Mouse (Mus musculus): ENCODE data around the gene Pcyt2. TPM values are rescaled to one million over a fixed set of nuclear protein-coding genes. Genes with fewer than 3 reads are reported as not detected.

Pcyt2 gene
- polyA plus RNA-seq, 1 experiment from 2014 or later, result 148 TPM

DNA sequence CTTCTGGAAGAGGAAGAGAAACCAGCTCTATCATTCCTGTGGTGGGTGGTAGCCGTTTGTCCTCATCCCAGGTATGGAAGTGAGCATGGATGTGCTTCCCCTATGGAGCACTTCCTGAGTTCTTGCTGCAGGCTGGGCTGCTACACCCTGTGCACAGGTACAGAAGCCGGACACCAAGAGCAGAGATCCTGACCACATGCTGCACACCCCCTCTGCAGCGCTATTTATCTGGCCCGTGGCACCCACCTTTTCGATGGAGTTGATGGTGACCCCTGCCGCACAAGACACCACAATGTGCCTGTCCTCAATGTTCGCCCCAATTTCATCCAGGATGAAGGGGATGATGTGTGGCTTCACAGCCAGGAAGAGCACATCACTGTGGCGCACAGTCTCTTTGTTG, 24.1 kb upstream of the Pcyt2 start:
- Histone ChIP-seq H3K4me3 (replicated peaks; ENCODE audit: low read depth, low read length) (no peak overlapping the region), H3K4me1 (ENCODE audit: control insufficient read depth, insufficient read depth, low read length) (peaks cover 9% of the 10 kb centered on the region), H3K9me3 (ENCODE audit: control insufficient read depth, low read length) (no peaks in the 10 kb centered on the region), H3K4me2 (ENCODE audit: low read length) (no peak overlapping the region), H3K9ac (replicated peaks; ENCODE audit: low read length) (no peak overlapping the region), H3K36me3 (ENCODE audit: control insufficient read depth, insufficient read depth, low read length) (no peaks in the 10 kb centered on the region), H3K27ac (replicated peaks; ENCODE audit: low read depth, low read length) (no peak overlapping the region), H3K27me3 (ENCODE audit: control insufficient read depth, insufficient read depth, low read length) (peaks cover 4% of the 10 kb centered on the region; the same call in 1 of the 2 replicates)
- no peak for DNase-seq
- ATAC-seq (ENCODE audit: low FRiP score, low TSS enrichment), result no peak
- WGBS, result 92% methylated on average over 8 of the region's 8 CpGs

- ATAC-seq (ENCODE audit: low FRiP score, low TSS enrichment) (no peak), DNase-seq (no peak)
- Histone ChIP-seq H3K27ac (replicated peaks; ENCODE audit: low read depth, low read length) (no peak overlapping the region), H3K9ac (replicated peaks; ENCODE audit: low read length) (no peak overlapping the region), H3K36me3 (ENCODE audit: control insufficient read depth, insufficient read depth, low read length) (no peaks in the 10 kb centered on the region), H3K4me1 (ENCODE audit: control insufficient read depth, insufficient read depth, low read length) (peaks cover 9% of the 10 kb centered on the region), H3K4me3 (replicated peaks; ENCODE audit: low read depth, low read length) (no peak overlapping the region), H3K9me3 (ENCODE audit: control insufficient read depth, low read length) (no peaks in the 10 kb centered on the region), H3K4me2 (ENCODE audit: low read length) (no peak overlapping the region), H3K27me3 (ENCODE audit: control insufficient read depth, insufficient read depth, low read length) (peaks cover 4% of the 10 kb centered on the region; the same call in 1 of the 2 replicates)
- WGBS, result 58% methylated on average over 9 of the region's 9 CpGs
These were observed 23.5 kb upstream of the Pcyt2 start for GRCm38 (mm10) chr11:120641255-120641654.

GRCm38 (mm10) chr11:120634810-120635209, 17.1 kb upstream of the Pcyt2 start:
- H3K27ac ChIP-seq (replicated peaks; ENCODE audit: low read depth, low read length), result no peak overlapping the region
- peaks cover 11% of the 10 kb centered on the region for H3K4me1 ChIP-seq (ENCODE audit: control insufficient read depth, insufficient read depth, low read length)
- H3K36me3 ChIP-seq (ENCODE audit: control insufficient read depth, insufficient read depth, low read length), result no peaks in the 10 kb centered on the region
- DNase-seq (no peak), ATAC-seq (ENCODE audit: low FRiP score, low TSS enrichment) (no peak)
- H3K4me2 ChIP-seq (ENCODE audit: low read length), result no peak overlapping the region
- no peak overlapping the region for H3K9ac ChIP-seq (replicated peaks; ENCODE audit: low read length)
- WGBS, result 62% methylated on average over 5 of the region's 5 CpGs
- H3K9me3 ChIP-seq (ENCODE audit: control insufficient read depth, low read length), result no peaks in the 10 kb centered on the region
- no peak overlapping the region for H3K4me3 ChIP-seq (replicated peaks; ENCODE audit: low read depth, low read length)
- no peaks in the 10 kb centered on the region for H3K27me3 ChIP-seq (ENCODE audit: control insufficient read depth, insufficient read depth, low read length)

- H3K36me3 ChIP-seq (ENCODE audit: control insufficient read depth, insufficient read depth, low read length), result peaks cover 8% of the 10 kb centered on the region
- H3K4me3 ChIP-seq (replicated peaks; ENCODE audit: low read depth, low read length), result peak within 1 kb of the TSS; percentile 87
- 10% methylated on average over 58 of the region's 58 CpGs for WGBS
- peak within 1 kb of the TSS; percentile 87 for H3K27ac ChIP-seq (replicated peaks; ENCODE audit: low read depth, low read length)
- no peaks in the 10 kb centered on the region for H3K9me3 ChIP-seq (ENCODE audit: control insufficient read depth, low read length)
- peak within 1 kb of the TSS; percentile 90 for H3K4me2 ChIP-seq (ENCODE audit: low read length)
- ATAC-seq (ENCODE audit: low FRiP score, low TSS enrichment), result peak; percentile 90
- peaks cover 11% of the 10 kb centered on the region for H3K4me1 ChIP-seq (ENCODE audit: control insufficient read depth, insufficient read depth, low read length)
- peak; percentile 99 for DNase-seq
- no peaks in the 10 kb centered on the region for H3K27me3 ChIP-seq (ENCODE audit: control insufficient read depth, insufficient read depth, low read length)
- H3K9ac ChIP-seq (replicated peaks; ENCODE audit: low read length), result peak within 1 kb of the TSS; percentile 89
These were observed 16.0 kb upstream of the Pcyt2 start, which contains the start of gene Mafg for GRCm38 (mm10) chr11:120633520-120634343. Gene Mafg, minus strand, starts transcription at chr11:120633600.

DNA sequence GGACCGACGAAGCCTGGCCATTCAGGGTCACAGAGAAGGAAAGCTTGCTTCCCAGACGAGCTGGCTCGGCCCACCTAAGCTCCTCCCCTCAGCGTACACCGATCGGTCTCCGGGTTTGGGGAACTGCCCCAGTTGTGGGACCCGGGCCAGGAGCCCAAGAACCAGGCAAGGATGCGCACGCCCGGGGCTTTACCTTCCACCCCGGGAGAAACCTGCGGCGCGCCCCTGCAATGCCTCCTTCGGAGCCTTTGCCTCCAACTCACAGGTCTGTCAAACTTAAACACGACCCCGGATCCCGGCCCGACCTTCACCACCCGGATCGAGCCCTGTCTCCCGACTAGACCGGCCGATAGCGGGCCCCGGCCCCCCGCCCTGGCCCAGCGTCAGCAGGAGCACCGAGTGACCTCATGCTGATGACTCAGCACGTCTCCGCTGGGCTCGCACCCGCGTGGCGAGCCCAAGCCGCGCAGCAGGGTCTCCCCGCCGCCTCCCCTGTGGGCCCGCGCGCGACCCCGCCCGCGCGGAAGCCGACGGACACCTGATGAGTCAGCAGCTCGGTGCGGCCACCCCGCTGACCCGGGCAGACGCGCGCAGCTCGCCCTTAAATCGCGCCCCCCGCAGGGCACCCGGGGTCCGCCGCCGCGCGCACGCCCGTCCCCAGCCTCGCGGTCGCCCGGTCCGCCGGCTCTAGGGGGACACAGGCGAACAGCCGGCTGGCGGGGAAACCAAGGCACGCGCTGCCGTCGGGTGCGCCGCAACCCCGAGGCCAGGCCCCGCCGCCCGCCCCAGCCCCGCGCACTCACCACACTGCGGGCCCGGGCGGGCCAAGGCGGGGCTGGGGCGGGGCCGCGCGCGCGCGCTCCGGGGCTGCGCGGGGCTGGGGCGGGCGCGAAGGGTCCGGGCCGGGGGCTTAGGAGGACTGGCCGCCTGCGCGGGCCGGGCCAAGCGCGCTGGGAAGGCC, 15.1 kb upstream of the Pcyt2 start:
- peak; percentile 75 for DNase-seq

DNA sequence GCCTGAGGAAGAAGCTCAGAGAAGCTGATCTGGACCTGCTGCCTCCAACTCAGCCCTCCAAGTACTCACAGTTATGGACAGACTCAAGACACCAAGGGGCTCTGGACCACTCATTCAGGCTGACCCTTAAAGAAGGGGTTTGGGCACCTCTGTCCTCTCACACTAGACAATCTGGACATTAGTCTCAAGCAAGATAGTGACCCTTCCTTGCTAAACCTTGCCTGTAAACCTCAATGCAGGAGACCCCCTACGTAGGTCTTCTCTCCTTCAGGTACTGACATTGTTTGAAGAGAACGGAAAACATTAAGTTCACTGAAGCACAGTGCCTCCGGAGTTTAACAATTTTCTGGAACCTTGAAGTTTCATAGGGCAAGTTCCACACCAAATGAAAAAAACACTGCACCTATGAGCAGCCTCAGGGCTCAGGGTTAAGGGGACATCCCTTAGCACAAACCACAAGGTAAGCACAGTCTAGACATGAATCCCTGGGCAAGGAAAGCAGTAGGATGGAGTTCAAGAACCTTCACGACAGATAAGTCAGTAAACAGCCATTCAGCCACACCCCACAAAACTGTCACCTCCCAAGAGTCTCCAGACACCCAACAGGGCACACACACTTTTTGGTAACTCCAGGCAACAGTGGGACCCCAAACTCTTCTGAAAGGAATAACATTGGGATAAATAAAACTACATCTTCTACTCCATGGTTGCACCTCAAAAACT, 14.2 kb upstream of the Pcyt2 start:
- no peaks in the 10 kb centered on the region for H3K9me3 ChIP-seq (ENCODE audit: control insufficient read depth, low read length)
- H3K4me3 ChIP-seq (replicated peaks; ENCODE audit: low read depth, low read length), result peak overlapping the region; percentile 87
- ATAC-seq (ENCODE audit: low FRiP score, low TSS enrichment) (no peak), DNase-seq (no peak)
- no peaks in the 10 kb centered on the region for H3K27me3 ChIP-seq (ENCODE audit: control insufficient read depth, insufficient read depth, low read length)
- 65% methylated on average over 4 of the region's 4 CpGs for WGBS
- H3K9ac ChIP-seq (replicated peaks; ENCODE audit: low read length), result peak overlapping the region; percentile 89
- peak overlapping the region; percentile 90 for H3K4me2 ChIP-seq (ENCODE audit: low read length)
- 0 out of 2 replicates have a peak overlapping the region, but pooled peaks have one; percentile 87 for H3K27ac ChIP-seq (replicated peaks; ENCODE audit: low read depth, low read length)
- peaks cover 11% of the 10 kb centered on the region for H3K4me1 ChIP-seq (ENCODE audit: control insufficient read depth, insufficient read depth, low read length)
- peaks cover 24% of the 10 kb centered on the region for H3K36me3 ChIP-seq (ENCODE audit: control insufficient read depth, insufficient read depth, low read length)

More for the DNA sequence above, 15.1 kb upstream of the Pcyt2 start:
- peak overlapping the region; percentile 89 for H3K9ac ChIP-seq (replicated peaks; ENCODE audit: low read length)
- no peaks in the 10 kb centered on the region for H3K9me3 ChIP-seq (ENCODE audit: control insufficient read depth, low read length)
- ATAC-seq (ENCODE audit: low FRiP score, low TSS enrichment), result peak; percentile 84
- peak overlapping the region; percentile 90 for H3K4me2 ChIP-seq (ENCODE audit: low read length)
- H3K4me1 ChIP-seq (ENCODE audit: control insufficient read depth, insufficient read depth, low read length), result peaks cover 11% of the 10 kb centered on the region
- no peaks in the 10 kb centered on the region for H3K27me3 ChIP-seq (ENCODE audit: control insufficient read depth, insufficient read depth, low read length)
- H3K4me3 ChIP-seq (replicated peaks; ENCODE audit: low read depth, low read length), result peak overlapping the region; percentile 87
- under 1% methylated on average over 112 of the region's 116 CpGs for WGBS
- peak overlapping the region; percentile 87 for H3K27ac ChIP-seq (replicated peaks; ENCODE audit: low read depth, low read length)
- H3K36me3 ChIP-seq (ENCODE audit: control insufficient read depth, insufficient read depth, low read length), result peaks cover 14% of the 10 kb centered on the region

DNA sequence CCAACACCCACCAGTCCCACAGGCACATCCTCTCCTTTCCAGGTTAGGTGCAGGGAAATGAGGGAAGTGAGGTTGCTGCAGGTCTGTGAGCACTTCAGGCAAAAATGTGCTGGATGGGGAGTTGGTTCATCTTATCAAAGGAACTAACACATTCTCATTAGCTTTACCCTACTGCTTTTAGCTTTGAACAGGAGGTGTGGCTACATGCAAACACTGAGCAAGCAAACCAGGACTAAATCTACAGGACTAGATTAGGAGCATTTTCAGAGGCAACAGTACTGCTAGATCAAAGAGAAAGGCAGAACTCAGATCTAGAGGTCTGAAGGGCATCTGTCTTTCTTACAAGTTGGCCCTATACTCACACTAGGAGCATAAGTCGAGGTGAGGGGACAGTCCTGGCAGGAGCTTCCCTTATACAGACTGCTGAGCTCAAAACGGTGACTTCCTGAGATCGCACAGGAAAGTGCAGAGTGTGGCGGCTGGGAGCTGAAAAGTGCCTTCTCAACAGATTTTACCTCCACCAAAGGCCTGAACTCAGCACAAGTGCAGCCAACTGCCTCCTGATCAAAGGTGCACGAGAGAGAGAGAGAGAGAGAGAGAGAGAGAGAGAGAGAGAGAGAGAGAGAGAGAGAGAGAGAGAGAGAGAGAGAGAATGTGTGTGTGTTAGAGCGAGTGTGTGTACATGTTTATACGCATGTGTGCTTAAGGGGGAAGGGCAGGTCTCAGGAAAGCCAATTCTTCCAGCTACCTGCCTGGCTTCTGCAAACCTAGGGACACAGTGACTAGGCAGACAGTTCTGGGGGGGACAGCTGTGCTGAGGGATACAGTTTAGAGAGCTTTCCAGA, 13.4 kb upstream of the Pcyt2 start:
- H3K4me1 ChIP-seq (ENCODE audit: control insufficient read depth, insufficient read depth, low read length), result peaks cover 11% of the 10 kb centered on the region
- peak overlapping the region; percentile 87; the same call in 1 of the 2 replicates for H3K4me3 ChIP-seq (replicated peaks; ENCODE audit: low read depth, low read length)
- peak overlapping the region; percentile 23; the same call in 1 of the 2 replicates for H3K9ac ChIP-seq (replicated peaks; ENCODE audit: low read length)
- peak overlapping the region; percentile 90; the same call in 1 of the 2 replicates for H3K4me2 ChIP-seq (ENCODE audit: low read length)
- no peak for DNase-seq
- no peak overlapping the region for H3K27ac ChIP-seq (replicated peaks; ENCODE audit: low read depth, low read length)
- 38% methylated on average over 7 of the region's 7 CpGs for WGBS
- ATAC-seq (ENCODE audit: low FRiP score, low TSS enrichment), result no peak
- H3K27me3 ChIP-seq (ENCODE audit: control insufficient read depth, insufficient read depth, low read length), result no peaks in the 10 kb centered on the region
- H3K9me3 ChIP-seq (ENCODE audit: control insufficient read depth, low read length), result no peaks in the 10 kb centered on the region
- H3K36me3 ChIP-seq (ENCODE audit: control insufficient read depth, insufficient read depth, low read length), result peaks cover 28% of the 10 kb centered on the region
